Mouse (Mus musculus) hindbrain, embryonic 14.5 days (tissue): ENCODE results near the gene 3110082J24Rik. TPM values are rescaled to one million over a fixed set of nuclear protein-coding genes. Genes with fewer than 3 reads are reported as not detected.

Source experiments
- ATAC-seq: fragments of 200-750 bp; cut with Nextera tagmentation; 2 replicates; pipeline ENCODE4 v1.8.0; 2017; ENCODE audit warnings: moderate number of reproducible peaks, mild to moderate bottlenecking, moderate TSS enrichment, moderate library complexity; ENCODE audit not compliant: low FRiP score
- DNase-seq: peaks from one replicate; pipeline ENCODE4 v3.0.0-alpha.2; 2015; ENCODE audit warnings: low spot score
- H3K27ac ChIP-seq: fragments of 300-500 bp; sonication (generic); 2 replicates; pipeline ENCODE4 v1.5.1; 2014; ENCODE audit warnings: mild to moderate bottlenecking, moderate library complexity
- H3K27me3 ChIP-seq: fragments of 300-500 bp; sonication (generic); 2 replicates; pipeline ENCODE4 v1.6.1; 2014; ENCODE audit warnings: mild to moderate bottlenecking, low read length, mixed read lengths; ENCODE audit not compliant: control insufficient read depth, insufficient read depth
- H3K36me3 ChIP-seq: fragments of 300-500 bp; sonication (generic); replicated peaks from 2 replicates; pipeline ENCODE4 v1.6.1; 2014; ENCODE audit not compliant: control insufficient read depth, insufficient read depth
- H3K4me1 ChIP-seq: fragments of 300-500 bp; sonication (generic); replicated peaks from 2 replicates; pipeline ENCODE4 v1.6.1; 2014; ENCODE audit warnings: antibody characterized with exemption, low read length, mixed read lengths; ENCODE audit not compliant: control insufficient read depth, insufficient read depth
- H3K4me2 ChIP-seq: fragments of 300-500 bp; sonication (generic); replicated peaks from 2 replicates; pipeline ENCODE4 v1.6.1; 2014; ENCODE audit warnings: mild to moderate bottlenecking, moderate library complexity
- H3K4me3 ChIP-seq: fragments of 300-500 bp; sonication (generic); replicated peaks from 2 replicates; pipeline ENCODE4 v1.5.1; 2014; ENCODE audit warnings: mild to moderate bottlenecking, low read length
- H3K9ac ChIP-seq: fragments of 300-500 bp; sonication (generic); 2 replicates; pipeline ENCODE4 v1.6.1; 2014
- H3K9me3 ChIP-seq: fragments of 300-500 bp; sonication (generic); 2 replicates; pipeline ENCODE4 v1.6.1; 2016; ENCODE audit warnings: low read length; ENCODE audit not compliant: control insufficient read depth
- WGBS: fragments of 180-500 bp; shearing (Covaris S2); extraction: QIAGEN DNeasy Blood & Tissue Kit; methylation state at CpG from one replicate; pipeline ENCODE4 v1.1.7; 2014; 5-methylcytosine and 5-hydroxymethylcytosine counted together
- polyA plus RNA-seq: library from polyadenylated mRNA; unstranded; fragments of >200 nt; fragmentation: Nextera tagmentation; extraction: Ambion mirVana; gene quantifications from 2 replicates; pipeline ENCODE4 v1.2.1, GENCODE M21; 2014

Gene 3110082J24Rik
- polyA plus RNA-seq: 3.3 and 5.2 TPM in 2 replicates

DNA sequence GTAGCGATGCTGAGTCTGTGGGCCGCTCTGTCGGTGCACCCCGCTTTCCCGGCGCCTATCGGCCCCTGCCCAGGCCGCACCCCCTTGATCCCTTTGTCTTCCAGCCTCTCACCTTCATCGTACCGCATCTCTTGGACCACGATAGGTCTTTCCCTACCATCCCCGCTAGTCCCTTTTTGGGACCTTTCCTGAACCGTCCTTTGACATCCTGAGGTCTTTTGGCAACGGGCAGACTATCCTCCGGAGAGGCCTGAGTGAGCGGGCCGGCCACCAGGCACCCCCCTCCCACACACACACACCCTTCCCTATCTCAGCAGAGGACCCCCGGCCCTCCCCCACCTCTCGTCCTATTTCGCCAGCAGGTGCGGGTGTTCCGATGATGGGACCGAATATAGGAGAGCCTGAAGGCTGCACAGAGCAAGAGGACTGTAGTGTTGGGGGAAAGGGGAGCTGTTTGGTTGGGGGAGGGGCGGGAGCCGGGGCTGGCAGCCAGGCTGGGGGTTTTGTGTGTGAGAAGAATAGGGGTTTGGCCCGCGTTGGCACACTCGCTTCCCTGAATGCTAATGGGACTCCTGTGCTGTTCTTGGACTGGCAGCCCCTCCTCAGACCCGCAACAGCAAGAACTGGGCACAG is at the start of gene 3110082J24Rik:
3110082J24Rik (minus strand) TSS at position 419 of the 633 bp plus-strand sequence.
- DNase-seq (peak; percentile 63), ATAC-seq (peak; percentile 52)
- under 1% methylated on average over 29 of the region's 29 CpGs for WGBS
- H3K27me3 ChIP-seq: no peaks in the 10 kb centered on the region
- H3K9ac ChIP-seq: peak within 1 kb of the TSS; percentile 84
- H3K4me1 ChIP-seq: peaks cover 35% of the 10 kb centered on the region
- peak within 1 kb of the TSS; percentile 70 for H3K4me3 ChIP-seq
- peak within 1 kb of the TSS; percentile 84 for H3K27ac ChIP-seq
- H3K36me3 ChIP-seq: no peaks in the 10 kb centered on the region
- H3K9me3 ChIP-seq: no peaks in the 10 kb centered on the region
- peak within 1 kb of the TSS; percentile 97 for H3K4me2 ChIP-seq

- peak; percentile 79 for ATAC-seq
- Histone ChIP-seq H3K9me3 (no peaks in the 10 kb centered on the region), H3K4me1 (peaks cover 21% of the 10 kb centered on the region), H3K27ac (peak overlapping the region; percentile 85), H3K4me2 (peak overlapping the region; percentile 63), H3K9ac (peak overlapping the region; percentile 77), H3K27me3 (no peaks in the 10 kb centered on the region), H3K36me3 (no peaks in the 10 kb centered on the region), H3K4me3 (peak overlapping the region; percentile 74)
- WGBS: under 1% methylated on average over 31 of the region's 31 CpGs
- DNase-seq: no peak
Measured at GRCm38 (mm10) chr5:30155395-30155792, 49.5 kb upstream of the 3110082J24Rik start.

GRCm38 (mm10) chr5:30154474-30155394 is 48.8 kb upstream of the 3110082J24Rik start, which contains the start of the genes Hadha and Hadhb:
Hadha (minus strand) TSS chr5:30155162.
Hadhb (plus strand) TSS chr5:30155248.
- H3K27me3 ChIP-seq: no peaks in the 10 kb centered on the region
- peak; percentile 92 for ATAC-seq
- DNase-seq: peak; percentile 88
- H3K36me3 ChIP-seq: no peaks in the 10 kb centered on the region
- peaks cover 21% of the 10 kb centered on the region for H3K4me1 ChIP-seq
- WGBS: under 1% methylated on average over 53 of the region's 53 CpGs
- H3K4me3 ChIP-seq: peak within 1 kb of the TSS; percentile 74
- peak within 1 kb of the TSS; percentile 85 for H3K27ac ChIP-seq
- H3K9me3 ChIP-seq: no peaks in the 10 kb centered on the region
- peak within 1 kb of the TSS; percentile 63 for H3K4me2 ChIP-seq
- peak within 1 kb of the TSS; percentile 77 for H3K9ac ChIP-seq

- 19% methylated on average over 4 of the region's 4 CpGs for WGBS
- H3K4me3 ChIP-seq: peak overlapping the region; percentile 74
- H3K36me3 ChIP-seq: no peaks in the 10 kb centered on the region
- H3K27me3 ChIP-seq: no peaks in the 10 kb centered on the region
- peak overlapping the region; percentile 77 for H3K9ac ChIP-seq
- no peaks in the 10 kb centered on the region for H3K9me3 ChIP-seq
- DNase-seq (peak; percentile 47), ATAC-seq (no peak)
- peaks cover 21% of the 10 kb centered on the region for H3K4me1 ChIP-seq
- H3K4me2 ChIP-seq: peak overlapping the region; percentile 63
- no peak overlapping the region for H3K27ac ChIP-seq
Measured at GRCm38 (mm10) chr5:30154013-30154412, 48.1 kb upstream of the 3110082J24Rik start.

DNA sequence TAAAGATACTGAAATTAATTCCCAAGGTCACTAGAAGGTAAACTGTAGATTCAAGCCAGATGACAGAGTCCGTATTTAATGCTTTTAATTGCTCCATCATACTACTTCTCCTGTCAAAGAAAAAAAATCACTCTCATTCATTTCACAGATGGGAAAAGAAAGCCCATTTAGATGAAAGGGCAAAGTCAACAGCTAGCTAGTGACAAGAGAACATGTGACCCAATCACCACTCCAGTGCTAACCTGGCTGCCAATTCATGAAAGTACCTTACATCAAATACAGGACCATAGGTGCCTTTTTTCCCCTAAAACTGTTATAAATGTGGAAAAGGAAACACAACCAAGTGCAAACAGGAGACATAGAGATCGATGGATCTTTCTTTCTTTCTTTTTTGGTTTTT is 47.3 kb upstream of the 3110082J24Rik start:
- no peak for ATAC-seq
- H3K9me3 ChIP-seq: no peaks in the 10 kb centered on the region
- no peak for DNase-seq
- H3K4me1 ChIP-seq: peaks cover 21% of the 10 kb centered on the region
- no peaks in the 10 kb centered on the region for H3K27me3 ChIP-seq
- H3K4me2 ChIP-seq: no peak overlapping the region
- H3K9ac ChIP-seq: no peak overlapping the region
- 90% methylated on average over 2 of the region's 2 CpGs for WGBS
- H3K27ac ChIP-seq: no peak overlapping the region
- H3K4me3 ChIP-seq: no peak overlapping the region
- H3K36me3 ChIP-seq: no peaks in the 10 kb centered on the region

- no peak for ATAC-seq
- H3K36me3 ChIP-seq: no peaks in the 10 kb centered on the region
- no peak overlapping the region for H3K4me3 ChIP-seq
- no peak overlapping the region for H3K9ac ChIP-seq
- H3K27ac ChIP-seq: no peak overlapping the region
- H3K4me1 ChIP-seq: peaks cover 17% of the 10 kb centered on the region
- no peak overlapping the region for H3K4me2 ChIP-seq
- no peaks in the 10 kb centered on the region for H3K9me3 ChIP-seq
- H3K27me3 ChIP-seq: no peaks in the 10 kb centered on the region
- no peak for DNase-seq
- WGBS: 87% methylated on average over 1 of the region's 1 CpGs
Measured at GRCm38 (mm10) chr5:30152413-30152812, 46.5 kb upstream of the 3110082J24Rik start.

DNA sequence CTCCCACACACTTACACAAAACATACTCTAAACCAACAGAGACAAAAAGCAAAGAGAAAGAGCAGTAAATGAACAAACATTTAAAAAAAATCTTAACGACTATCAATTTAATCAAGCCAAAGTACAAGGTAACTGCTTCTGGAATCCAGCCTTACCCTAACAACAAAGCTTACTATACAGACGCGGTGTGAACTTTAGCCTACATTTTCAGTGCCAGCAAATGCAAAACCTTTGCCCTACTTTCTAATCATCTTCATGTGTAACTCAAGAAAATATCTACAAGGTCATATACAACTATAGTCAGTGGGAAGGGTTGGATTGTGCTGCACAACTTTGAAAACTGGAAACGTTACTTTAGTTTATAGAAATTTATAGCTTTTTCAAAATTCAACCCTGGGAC is 46.1 kb upstream of the 3110082J24Rik start:
- 69% methylated on average over 4 of the region's 4 CpGs for WGBS

GRCm38 (mm10) chr5:30148133-30148920 is 42.4 kb upstream of the 3110082J24Rik start:
- no peak overlapping the region for H3K4me2 ChIP-seq
- 88% methylated on average over 5 of the region's 5 CpGs for WGBS

More for the DNA sequence above, 46.1 kb upstream of the 3110082J24Rik start:
- H3K4me3 ChIP-seq: no peak overlapping the region
- no peaks in the 10 kb centered on the region for H3K9me3 ChIP-seq
- H3K9ac ChIP-seq: no peak overlapping the region
- 0 out of 2 replicates have a peak overlapping the region, but pooled peaks have one; percentile 1 for H3K4me2 ChIP-seq
- no peak for DNase-seq
- no peak overlapping the region for H3K27ac ChIP-seq
- H3K27me3 ChIP-seq: no peaks in the 10 kb centered on the region
- H3K4me1 ChIP-seq: peaks cover 17% of the 10 kb centered on the region
- ATAC-seq: no peak
- peaks cover 4% of the 10 kb centered on the region; the same call in 1 of the 2 replicates for H3K36me3 ChIP-seq

More at GRCm38 (mm10) chr5:30148133-30148920, 42.4 kb upstream of the 3110082J24Rik start:
- no peak overlapping the region for H3K4me3 ChIP-seq
- peaks cover 2% of the 10 kb centered on the region; the same call in 1 of the 2 replicates for H3K4me1 ChIP-seq
- H3K36me3 ChIP-seq: peaks cover 40% of the 10 kb centered on the region
- no peaks in the 10 kb centered on the region for H3K9me3 ChIP-seq
- no peaks in the 10 kb centered on the region for H3K27me3 ChIP-seq
- ATAC-seq: no peak
- DNase-seq: no peak
- H3K9ac ChIP-seq: no peak overlapping the region
- H3K27ac ChIP-seq: no peak overlapping the region
